Mouse (Mus musculus): Measurements from ENCODE around the gene 1500009L16Rik.

DNA sequence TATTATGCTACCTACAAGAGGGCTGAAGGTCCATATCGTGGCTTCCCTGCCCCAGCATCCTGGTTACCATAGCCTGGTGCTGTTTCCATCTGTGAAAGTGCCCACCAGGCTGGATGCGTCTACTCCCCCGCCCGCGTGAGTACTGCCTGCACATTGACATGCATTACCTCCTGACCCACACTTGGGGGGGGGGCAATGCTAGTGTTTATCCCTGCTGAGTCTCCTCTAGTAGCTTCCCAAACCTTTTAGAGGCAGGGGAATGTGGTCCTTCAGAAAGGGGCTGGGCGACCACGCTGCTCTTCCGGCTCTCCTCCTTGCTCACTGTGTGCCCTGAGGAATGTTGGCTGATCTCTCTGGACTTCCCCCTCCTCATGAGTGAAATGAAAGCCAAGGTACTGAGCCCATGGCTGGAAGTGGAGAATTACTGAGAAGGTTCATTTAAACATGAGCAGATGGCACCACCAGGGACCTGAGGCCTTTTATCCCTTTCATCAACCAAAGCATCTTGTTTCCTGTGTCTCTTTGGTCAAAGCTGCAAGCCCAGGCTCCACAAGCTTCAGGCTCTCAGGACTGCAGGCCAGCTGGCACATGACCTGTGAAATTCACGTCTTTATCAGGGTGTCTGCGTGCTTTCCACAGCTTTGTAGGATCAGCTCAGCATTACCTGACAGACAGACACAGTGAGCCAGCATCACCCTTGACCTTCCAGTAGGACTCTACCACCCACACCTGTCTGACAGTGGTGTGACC lies 59.9 kb downstream of the 1500009L16Rik start:
- TF ChIP-seq EP300 (IDR thresholded peaks at IDR 0.05; ENCODE audit: low read depth) (no peak), CTCF (IDR thresholded peaks at IDR 0.05; ENCODE audit: low read depth) (no peak)

Measured in heart, postnatal 0 days (tissue).